Mouse (Mus musculus) cerebellum, postnatal 36 days (tissue): ENCODE measurements around the gene Pym1.

Experiments used
- DNase-seq, 2 experiments: peaks; one replicate each; pipeline ENCODE4 v3.0.0; 2021 to 2022; ENCODE audit warnings: mixed read lengths in 2 of 2

Pym1 gene

DNA sequence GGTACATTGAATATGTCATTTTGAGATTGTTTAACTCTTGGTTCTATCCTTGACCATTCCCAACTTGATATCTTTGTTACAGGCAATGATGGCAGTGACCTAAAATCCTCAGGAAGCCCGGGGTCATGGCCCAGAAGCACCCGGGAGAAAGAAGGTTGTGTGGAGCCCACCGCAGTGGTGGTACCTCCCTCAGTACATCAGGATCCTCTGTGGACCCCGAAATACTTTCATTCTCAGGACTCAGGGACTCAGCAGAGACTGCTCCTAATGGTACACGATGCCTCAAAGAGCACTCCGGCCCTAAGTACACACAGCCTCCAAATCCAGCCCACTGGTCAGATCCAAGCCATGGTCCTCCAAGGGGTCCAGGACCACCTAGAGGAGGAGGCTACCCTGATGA lies 58.4 kb downstream of the Pym1 start:
- no peak for DNase-seq

DNA sequence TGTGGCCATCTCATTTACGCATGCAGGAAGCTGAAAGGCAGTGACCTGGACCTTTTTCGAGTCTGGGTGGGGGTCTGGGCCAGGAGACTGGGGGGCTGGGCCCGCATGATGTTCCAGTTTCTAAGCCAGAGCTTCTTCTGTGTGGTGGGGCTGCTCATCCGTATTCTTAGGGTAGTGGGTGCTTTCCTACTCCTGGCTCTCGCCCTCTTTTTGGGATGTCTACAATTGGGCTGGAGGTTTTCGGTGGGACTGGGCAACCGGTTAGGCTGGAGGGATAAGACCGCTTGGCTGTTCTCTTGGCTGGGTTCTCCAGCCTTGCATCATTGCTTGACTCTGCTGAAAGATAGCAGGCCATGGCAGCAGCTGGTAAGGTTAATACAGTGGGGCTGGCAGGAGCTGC lies 59.3 kb downstream of the Pym1 start:
- no peak for DNase-seq
